Mouse (Mus musculus) cerebellum, adult 2 months (tissue): Measurements from ENCODE around the gene Rere.

ENCODE experiments used
- CTCF ChIP-seq: fragments of 200-500 bp; IDR thresholded peaks from 2 replicates; pipeline ENCODE4 v1.5.1; 2011; ENCODE audit warnings: low read depth, mild to moderate bottlenecking, control low read depth, low read length, moderate library complexity, borderline replicate concordance; ENCODE audit not compliant: insufficient read depth
- POLR2A ChIP-seq: fragments of 200-500 bp; IDR thresholded peaks from 2 replicates; pipeline ENCODE4 v1.6.1; 2011; ENCODE audit warnings: low read length, control low read depth, borderline replicate concordance; ENCODE audit not compliant: insufficient read depth

DNA sequence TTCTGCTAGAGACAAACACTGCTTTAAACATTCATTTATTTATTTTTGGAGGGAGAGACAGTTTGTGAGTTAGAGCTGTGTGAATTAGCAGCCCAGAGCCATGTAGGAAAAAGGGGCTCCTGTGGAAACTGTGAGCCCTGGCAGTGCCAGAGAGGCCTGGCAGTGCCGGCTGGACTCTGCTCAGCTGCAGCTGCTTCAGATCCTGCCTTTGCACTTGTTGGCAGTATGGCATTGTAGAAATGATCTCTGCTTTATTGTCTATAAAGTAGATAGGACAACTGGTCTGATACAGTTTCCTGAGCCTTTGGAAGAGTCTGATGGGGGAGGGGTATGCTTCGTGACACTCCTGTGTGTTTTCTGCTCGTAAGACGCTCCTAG lies 121.2 kb downstream of the Rere start:
- TF ChIP-seq CTCF (no peak), POLR2A (no peak)
